Mouse (Mus musculus) olfactory bulb, adult 2 months (tissue): ENCODE measurements around the gene Gypa.

ENCODE experiments used
- CTCF ChIP-seq: fragments of 200-500 bp; IDR thresholded peaks from 2 replicates; pipeline ENCODE4 v1.5.1; 2012; ENCODE audit warnings: low read depth, mild to moderate bottlenecking, low read length, moderate library complexity; ENCODE audit not compliant: insufficient read depth
- POLR2A ChIP-seq: fragments of 200-500 bp; IDR thresholded peaks from 2 replicates; pipeline ENCODE4 v1.6.1; 2012; ENCODE audit warnings: mild to moderate bottlenecking, low read depth, low read length, moderate library complexity; ENCODE audit not compliant: insufficient read depth

- TF ChIP-seq CTCF (no peak), POLR2A (no peak)
Measured at GRCm38 (mm10) chr8:80501283-80501682, 7.7 kb downstream of the Gypa start.
